Mouse (Mus musculus) testis, adult 2 months (tissue): ENCODE results near the gene Aurkaip1.

Source experiments
- CTCF ChIP-seq: fragments of 200-500 bp; IDR thresholded peaks from 2 replicates; pipeline ENCODE4 v1.5.1; 2012; ENCODE audit warnings: low read depth, mild to moderate bottlenecking, inconsistent platforms, low read length, moderate library complexity; ENCODE audit not compliant: control insufficient read depth, insufficient read depth, insufficient replicate concordance
- POLR2A ChIP-seq: fragments of 200-500 bp; IDR thresholded peaks from 2 replicates; pipeline ENCODE4 v1.6.1; 2012; ENCODE audit warnings: low read depth, mild to moderate bottlenecking, inconsistent platforms, low read length, moderate library complexity; ENCODE audit not compliant: control insufficient read depth

DNA sequence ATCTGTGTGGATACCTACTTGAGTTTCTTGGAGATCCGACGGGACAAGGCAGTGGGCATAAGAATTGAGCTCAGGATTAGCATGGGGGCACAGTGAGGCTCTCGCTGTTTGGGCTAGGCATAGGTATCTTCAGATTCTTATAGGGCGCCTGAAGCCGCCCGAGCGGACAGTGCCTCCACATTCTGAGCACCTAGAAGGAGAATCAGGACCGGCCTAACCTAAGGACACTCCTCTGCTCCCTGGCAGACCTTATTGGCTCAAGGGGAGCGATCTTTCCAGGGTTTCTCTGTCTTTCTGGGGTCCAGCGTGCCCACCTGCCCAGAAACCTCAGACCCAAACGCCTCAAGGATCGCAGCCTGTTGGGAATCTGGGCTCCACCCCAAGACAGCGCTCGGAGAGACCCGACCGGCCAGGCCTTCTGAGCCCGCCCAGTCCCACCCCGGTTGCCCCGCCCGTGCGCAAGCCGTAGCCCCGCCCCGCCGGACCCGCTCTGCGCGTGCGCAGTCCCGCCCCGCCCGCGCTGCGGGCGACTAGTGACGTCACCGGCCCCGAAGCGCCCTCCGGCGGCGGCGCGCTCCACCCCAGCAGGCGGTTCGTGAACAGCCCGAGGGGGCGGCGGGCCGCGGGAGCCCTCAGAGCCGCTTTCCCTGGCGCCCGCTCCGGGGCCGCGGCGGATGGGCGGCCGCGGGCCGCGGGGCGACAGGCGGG is 16.0 kb downstream of the Aurkaip1 start, which contains the start of gene Dvl1:
- TF ChIP-seq CTCF (no peak), POLR2A (peak; percentile 69)
